Mouse (Mus musculus) right cerebral cortex, postnatal 10 days (tissue): ENCODE measurements around the gene Cacna1f.

Source experiments
- DNase-seq, 2 experiments: peaks; one replicate each; pipeline ENCODE4 v3.0.0; 2021; ENCODE audit warnings: low spot score in 2 of 2

The Cacna1f gene

DNA sequence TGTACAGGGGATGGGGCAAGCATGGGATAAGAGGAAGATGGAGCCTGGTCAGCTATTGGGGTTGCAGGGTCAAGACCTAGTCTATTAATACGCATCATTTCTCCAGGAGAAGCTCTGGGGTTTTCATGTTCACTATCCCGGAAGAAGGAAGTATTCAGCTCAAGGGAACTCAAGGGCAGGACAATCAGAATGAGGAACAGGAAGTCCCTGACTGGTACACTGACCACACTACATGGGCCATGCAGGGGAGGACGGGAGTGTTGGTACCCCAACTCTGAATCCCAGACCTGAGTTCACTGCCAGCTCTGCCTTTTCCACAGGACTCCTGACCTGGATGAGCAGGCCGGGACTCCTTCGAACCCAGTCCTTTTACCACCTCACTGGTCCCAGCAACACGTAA is 25.7 kb downstream of the Cacna1f start:
- no peak for DNase-seq

DNA sequence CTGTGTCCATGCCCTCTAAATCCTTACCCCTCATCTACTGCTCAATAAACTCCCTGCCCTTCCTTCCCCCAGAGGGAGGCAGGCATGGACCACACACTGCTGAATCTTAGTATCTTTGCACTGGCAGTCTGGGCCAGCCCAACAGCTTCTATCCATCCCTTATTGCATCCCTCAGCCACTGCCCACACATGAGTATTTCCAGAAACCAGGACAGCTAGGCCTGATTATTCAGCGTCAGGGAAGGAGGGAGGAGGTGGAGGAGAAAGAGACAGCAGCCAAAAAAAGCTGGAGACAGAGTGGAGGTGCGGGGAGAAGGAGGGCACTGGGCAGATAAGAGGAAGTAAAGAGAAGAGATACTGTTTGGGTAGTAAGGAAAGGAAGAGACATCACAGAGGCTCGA is 28.2 kb downstream of the Cacna1f start:
- DNase-seq: peak; percentile 45 to 72

DNA sequence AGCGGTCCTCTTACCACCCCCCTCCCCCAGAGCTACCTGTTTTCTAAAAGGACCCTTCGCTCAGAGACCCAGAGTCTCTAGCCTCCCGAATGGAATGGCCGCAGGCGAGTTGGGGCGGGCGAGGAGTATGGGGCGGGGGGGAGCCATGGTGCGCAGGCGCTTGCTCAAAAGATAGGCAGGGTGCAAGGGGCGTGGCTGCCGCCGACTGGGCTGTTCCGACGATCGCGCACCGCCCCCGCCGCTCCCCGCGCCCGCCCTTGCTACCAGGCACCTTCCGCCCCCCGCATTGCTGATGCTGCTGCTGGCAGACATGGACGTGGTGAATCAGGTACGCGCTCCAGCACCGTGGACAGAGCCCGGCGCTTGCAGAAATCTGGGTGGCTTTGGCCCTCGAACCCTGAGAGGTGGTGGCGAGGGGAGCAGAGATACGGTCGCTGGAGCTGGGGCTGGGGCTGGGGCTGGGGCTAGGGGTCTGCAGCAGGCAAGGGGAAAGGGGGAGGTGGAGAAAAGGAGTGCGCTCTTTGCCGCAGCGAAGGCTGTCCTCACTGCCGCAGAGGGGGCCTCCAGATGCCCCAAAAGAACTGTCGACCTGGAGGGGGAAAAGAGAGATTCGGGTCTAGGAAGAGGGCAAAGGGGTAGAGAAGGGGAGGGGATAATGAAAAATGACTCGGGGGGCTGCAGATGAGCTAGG is 31.7 kb downstream of the Cacna1f start, which contains the start of gene Syp:
TSS of gene Syp (plus strand) at position 71 of the 691 bp plus-strand sequence.
- peak; percentile 91 for DNase-seq

DNA sequence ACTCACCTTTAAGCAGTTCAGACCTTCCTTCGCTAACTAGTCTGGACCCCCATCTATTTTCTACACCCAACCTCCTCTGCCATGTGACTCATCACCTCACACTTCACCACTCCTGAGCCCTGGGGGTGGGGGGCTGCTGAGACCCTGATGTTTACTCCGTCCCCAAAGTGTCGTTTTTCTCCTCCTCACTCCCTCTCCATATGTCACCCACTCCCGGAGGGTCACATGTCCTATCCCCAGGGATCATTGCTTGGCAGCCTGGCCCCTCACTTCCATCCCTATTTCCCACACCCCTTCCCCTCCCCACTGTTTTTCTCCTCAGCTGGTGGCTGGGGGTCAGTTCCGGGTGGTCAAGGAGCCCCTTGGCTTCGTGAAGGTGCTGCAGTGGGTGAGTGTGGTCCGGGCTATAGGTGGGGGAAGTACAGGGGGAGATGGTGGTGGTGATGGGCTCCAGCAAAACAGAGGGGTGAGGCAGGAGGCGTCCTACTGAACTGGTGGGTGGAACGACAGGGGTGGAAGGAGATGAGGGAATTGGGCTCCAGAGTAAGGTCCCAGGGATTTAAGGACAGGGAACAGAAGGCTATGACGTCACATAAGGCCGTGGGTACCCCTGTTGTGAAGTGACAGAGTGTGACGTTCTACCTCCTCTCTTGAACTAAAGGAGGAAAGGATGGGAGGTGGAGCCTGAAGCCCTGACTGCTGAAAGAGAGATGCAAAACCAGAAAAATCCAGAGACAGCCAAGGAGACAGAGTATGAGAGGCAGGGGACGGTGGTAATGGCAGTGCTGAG is 32.8 kb downstream of the Cacna1f start:
- peak in 1 of 2 experiments; percentile 49 for DNase-seq

DNA sequence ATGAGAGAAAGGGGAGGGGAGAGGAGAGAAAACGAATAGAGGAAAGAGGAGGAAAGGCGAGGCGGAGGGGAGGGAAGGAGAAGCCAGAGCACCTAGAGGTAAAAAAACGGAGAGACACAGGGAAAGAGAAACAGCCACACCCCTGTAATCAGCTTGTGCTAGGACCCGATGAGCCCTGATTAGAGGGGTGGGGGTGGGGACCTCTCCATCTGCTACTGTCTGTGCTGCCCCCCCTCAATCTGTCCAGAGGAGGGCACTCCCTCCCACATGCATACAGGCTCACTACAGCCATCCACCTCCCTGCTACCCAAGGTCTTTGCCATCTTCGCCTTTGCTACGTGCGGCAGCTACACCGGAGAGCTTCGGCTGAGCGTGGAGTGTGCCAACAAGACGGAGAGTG is 33.9 kb downstream of the Cacna1f start:
- no peak for DNase-seq

DNA sequence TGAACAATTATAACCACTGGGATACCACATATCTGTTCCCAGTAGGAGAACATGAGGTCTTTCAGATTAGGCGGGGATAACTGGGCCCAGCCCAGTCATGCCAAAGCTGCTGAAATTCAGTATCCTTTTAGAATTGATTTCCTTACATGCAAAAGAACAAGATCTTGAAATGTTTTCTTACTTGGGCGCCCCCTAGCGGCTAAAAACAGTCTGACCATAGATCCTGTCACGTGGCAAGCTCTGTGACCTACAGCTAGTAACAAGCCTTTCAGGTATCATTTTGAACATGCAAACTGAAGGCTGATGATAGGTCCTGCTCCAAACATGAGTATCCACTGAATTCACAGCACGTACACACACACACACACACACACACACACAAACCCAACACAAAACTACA is 38.5 kb downstream of the Cacna1f start:
- peak; percentile 82 for DNase-seq

DNA sequence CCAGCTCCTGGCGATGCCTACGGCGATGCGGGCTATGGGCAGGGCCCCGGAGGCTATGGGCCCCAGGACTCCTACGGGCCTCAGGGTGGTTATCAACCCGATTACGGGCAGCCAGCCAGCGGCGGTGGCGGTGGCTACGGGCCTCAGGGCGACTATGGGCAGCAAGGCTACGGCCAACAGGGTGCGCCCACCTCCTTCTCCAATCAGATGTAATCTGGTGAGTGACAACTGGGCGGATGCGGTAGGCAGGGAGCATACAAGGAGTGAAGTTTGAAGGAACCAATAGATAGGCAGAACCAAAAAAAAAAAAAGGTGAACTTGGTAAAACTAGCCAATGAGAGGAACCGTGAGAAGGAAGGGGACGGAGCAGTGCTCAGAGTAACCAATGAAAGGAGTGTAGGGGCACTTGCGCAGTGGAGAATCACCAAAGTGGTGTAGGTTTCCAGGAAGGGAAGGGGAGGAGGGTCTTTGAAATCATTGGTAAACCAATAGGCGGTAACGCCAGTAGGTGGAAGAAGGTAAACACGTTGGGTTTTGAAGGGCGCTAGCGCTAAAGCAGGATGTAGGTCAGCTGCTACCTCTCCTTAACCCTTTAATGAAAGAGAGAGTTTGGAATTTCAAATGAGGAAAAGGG is 41.9 kb downstream of the Cacna1f start:
- peak; percentile 79 to 83 for DNase-seq

DNA sequence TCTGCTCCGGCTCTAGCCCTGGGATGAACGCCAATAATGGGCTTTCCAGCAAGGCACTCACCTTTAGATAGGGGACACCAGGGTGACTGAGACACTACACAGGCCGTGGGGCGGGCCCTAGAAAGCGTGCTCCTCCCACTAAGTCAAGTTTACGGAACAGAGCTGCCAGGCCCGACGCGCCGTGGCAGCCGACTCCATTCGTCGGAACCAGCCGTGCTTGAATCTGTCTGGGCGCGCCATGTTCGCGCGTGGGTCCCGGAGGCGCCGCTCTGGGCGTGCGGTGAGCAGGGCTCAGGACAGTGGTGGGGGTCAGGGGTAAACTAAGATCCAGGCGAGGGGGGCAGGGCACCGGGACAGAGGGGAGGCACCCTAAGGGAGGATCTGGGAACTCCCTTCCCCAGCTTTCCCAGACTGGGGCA is 50.3 kb downstream of the Cacna1f start, which contains the start of gene Prickle3:
TSS of gene Prickle3 (plus strand) at position 40 of the 419 bp plus-strand sequence.
- no peak for DNase-seq

DNA sequence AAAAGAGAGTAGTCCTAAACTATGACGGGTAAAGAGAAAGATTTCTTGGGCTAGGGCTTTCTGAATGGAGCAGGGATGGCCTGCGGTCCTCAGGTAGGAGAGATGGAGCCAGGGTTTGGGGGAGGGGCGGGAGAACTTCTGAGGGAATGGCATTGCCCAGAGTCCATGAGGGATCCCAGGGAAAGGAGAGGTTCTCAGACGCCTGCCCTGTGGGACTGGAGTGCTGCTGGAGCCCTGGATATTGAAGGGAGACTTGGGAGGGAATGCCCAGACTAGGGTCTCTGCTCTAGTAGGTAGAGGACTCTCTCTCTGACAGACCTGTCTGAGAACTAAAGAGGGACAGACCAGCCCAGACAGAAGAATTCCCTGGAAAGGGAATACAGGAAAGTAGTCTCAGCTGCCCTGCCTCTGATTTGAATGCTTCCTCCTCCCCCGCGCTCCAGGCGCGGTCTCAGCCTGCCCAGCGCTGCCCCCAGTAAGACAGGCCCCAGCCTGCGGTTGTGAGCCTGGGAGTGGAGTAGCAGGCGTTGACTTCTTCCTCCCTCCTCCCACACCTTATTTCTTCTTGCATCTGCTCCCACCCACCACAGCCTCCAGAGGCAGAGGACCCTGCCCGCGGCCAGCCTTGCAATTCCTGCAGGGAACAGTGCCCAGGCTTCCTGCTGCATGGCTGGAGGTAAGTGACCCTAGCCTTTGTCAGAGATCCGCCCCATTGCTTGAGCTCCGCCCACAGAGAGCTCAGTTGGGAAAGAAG is 51.3 kb downstream of the Cacna1f start:
- DNase-seq: peak in 1 of 2 experiments; percentile 19

DNA sequence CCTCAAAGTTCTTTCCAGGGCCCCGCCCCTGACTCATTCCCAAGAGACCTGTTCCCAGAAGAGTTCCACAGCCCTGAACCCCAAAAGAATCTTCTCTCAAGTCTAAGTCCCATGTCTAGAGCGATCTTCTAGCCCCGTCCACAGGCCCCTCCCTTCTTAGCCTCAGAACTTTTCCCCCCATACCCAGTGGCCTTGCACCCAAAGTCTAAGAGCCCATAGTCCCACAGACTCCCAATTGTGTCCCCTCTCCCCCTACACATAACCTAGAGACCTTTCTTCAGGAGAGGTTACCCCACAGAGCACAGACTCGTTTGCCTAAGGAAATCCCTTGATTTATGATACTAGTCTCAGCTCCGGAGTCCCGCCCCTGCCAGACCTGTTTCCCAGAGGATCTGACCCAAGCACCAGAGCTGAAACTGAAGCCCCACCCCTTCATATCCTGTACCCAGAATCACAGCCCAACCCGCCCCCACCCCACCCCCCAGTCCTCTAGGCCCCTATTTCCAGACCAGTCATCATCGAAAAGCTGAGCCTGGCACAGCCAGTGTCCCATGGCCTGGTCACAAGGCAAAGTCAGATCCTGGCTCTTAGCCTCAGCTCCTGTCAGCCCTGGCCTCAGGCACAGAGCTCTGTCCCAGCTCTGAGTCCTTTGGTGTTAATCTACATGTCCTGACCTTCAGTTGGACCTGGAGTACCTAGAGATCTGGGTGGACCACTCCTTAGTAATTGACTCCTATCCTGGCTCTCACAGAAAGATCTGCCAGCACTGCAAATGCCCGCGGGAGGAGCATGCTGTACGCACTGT is 52.1 kb downstream of the Cacna1f start:
- peak in 1 of 2 experiments; percentile 7 for DNase-seq

DNA sequence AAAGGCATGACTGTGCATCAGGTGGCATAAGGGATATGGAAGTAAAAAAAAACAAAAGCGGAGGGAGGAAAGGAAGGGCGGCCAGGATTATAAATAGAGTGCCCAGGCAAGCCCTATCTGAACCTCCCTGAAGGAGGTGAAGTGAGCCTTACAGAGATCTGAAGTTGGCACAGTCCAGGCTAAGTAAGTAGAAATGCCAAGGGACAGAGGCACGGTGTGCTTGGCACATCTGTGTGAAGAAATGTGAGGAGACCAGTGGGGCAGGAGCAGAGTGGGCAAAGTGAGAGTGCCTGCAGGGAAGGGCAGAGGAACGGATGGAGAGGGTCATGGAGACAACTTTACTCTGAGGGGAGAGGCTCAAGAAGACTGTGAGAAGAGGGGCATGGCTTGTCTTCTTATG is 54.2 kb downstream of the Cacna1f start:
- no peak for DNase-seq

DNA sequence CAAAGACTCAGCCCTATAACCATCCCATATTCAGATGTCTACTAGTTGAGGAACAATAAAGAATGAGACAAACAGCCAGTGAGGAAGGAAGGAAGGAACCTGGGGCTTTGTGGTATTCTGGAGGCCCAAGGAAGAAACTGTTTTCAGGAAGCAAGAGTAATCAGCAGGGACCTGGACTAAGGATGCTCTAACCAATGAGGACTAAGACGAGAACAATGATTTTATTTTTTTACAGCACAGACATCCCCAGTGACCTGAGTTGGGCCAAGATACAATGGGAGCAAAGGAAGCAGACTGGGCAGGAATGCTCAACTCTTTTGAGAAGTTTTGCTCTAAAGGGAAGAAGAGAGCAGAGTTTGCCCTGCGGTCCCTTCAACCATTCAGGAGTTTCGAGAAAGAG is 56.1 kb downstream of the Cacna1f start:
- no peak for DNase-seq

DNA sequence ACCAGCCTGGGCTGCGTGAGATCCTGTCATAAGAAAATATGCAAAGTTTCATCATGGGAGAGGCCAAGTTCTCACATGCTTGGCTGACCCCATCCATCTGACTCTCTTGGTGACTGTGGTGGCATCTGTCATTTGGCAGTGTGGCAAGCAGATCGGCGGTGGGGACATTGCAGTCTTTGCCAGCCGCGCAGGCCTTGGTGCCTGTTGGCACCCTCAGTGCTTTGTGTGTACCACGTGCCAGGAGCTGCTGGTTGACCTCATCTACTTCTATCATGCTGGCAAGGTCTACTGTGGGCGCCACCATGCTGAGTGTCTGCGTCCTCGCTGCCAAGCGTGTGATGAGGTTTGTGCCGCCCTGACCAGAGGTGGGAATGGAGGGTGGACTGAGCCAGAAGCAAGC is 57.9 kb downstream of the Cacna1f start:
- no peak for DNase-seq

DNA sequence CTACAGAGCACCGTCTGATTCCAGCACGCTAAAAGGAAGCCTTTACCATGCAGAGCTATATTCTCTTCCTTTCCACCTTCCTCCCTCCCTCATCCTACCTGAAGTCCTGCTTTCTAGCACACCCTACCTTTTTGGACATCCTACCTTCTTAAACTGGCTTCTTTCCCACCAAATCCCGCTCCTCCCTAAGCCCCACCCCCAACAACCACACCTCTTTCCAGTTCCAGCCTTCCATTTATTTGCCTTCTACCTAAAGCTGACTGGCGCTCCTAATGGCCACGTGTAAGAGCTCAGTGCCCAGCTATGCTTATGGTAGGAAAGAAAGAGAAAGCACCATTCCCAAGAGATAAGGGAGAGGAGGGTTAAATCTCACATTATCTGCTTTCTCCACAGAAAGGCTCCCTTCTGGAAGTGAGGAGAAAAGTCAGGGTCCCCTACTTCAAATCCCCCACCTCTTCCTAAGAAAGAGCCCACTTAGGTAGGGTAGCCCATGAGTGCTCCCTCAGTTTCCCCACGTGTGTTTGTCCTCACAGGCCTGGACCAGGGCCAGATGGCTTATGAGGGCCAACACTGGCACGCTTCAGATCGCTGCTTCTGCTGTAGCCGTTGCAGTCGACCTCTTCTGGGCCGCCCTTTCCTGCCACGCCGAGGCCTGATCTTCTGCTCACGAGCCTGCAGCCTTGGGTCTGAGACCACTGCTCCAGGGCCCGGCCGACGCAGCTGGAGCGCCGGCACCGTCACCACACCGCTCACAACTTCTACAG is 59.0 kb downstream of the Cacna1f start:
- no peak for DNase-seq

DNA sequence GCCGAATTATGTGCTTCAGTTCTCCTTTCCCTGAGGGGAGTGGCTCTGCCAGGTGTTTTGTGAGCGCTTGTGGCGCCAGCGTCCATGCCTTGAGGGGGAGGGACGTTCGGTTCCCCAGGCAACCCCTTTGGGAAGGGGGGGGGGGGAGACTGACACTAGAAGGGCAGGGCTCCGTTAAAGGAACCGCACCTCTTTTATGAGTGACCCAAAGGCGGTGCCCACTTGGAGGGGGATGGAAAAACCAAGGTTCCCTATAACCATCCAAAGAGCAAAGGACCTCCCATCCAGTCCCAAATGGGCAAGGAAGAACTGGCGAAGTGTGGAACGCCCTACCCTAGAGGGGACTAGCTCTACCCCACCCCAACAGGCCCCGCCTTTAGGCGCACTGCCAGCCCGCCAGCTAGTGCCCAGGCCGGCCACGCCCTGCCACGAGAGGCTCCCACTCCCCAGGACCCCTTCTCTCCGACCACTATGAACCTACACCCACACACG is 63.6 kb downstream of the Cacna1f start:
- DNase-seq: peak; percentile 60 to 62

DNA sequence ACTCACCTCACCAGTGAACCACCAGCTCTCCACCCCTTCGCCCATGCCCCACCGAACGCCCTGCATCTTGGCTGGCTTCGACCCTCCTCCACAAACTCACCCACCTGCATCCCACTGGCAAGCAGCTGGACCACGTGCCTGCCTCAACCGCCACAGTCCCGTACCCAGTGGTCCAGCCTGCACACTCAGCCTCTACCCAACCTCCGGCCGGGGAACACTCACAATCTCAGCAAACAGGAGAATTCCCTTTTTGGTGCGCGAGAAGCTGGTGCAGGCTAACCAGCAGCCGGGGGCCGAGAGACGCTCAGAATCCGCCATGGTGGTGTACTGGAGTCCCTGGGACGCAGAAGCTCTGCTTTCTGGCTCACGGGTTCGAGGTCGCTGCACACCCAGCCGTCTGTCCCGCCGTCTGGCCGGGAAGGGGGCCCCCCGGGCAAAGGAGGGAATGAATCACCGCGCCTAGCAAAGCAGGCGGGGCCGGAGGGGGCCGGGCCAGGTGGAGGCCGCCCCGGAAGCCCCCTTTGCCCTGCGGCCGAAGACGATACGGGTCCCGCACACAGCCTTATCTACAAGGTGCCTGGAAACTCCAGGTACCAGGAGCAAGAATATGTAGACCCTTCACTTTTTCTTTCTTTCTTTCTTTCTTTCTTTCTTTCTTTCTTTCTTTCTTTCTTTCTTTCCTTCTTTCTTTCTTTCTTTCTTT is 64.2 kb downstream of the Cacna1f start, which contains the start of gene Plp2:
TSS of gene Plp2 (minus strand) at position 470 of the 703 bp plus-strand sequence.
- DNase-seq: peak in 1 of 2 experiments; percentile 58

DNA sequence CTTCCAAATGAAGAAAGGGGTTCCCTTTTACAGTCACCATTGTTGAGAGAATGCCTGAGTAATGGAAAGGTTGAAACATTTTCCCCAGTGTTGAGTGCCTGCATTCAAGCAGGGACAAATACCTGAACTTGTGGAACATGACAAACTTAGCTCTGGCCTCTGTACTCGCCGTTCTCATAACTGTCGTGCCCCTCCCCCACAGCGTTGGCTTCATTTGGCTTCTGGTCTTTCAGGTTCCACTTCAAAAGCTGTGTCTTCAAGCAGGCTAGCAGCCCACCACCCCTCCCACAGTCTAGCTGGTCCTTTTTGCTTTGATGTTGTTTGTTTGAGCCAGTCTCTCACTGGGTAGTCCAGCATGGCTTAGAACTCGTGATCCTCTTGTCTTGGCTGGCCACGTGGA is 65.9 kb downstream of the Cacna1f start:
- DNase-seq: no peak

DNA sequence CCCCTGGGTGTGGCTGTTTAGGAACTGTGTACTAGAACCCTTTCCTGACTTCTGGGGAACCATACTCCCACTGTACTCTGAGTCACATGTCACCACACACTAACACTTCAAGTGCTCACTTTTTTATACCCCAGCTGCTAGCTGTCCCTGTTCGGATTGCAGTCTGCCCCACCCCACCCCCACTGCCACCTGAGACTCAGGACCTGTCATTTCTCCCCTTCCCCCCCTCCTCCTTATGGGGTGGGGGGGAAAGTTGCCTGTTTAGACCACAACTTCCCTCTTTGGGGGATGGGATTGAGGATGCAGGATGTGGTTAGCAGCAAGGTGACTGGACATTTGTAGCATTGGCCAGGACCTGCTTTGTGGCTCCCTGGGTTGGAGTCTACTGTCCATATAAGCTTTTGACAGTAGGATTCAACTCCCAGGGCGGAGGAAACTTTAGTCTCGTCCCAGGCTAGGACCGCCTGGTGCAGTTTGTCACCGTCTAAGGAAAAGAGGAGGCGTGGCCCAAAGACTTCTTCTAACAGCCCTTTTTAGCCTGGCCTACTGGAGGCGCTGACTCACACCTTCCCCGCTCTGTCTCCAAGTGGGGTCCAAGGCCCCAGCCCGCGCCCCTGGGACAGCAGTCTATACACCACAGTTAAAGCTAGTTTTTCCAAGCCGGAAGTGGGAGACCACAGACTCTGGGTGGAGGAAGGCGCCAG is 66.8 kb downstream of the Cacna1f start:
- DNase-seq: no peak
